Mouse (Mus musculus) frontal cortex, adult 2 months (tissue): ENCODE data around the gene Atxn1. TPM values are rescaled to one million over a fixed set of nuclear protein-coding genes. Genes with fewer than 3 reads are reported as not detected.
A peak's percentile ranks its signal among the peaks of the same experiment; 100 is the strongest.

Experiments used
- DNase-seq, 2 experiments: peaks; one replicate each; pipeline ENCODE4 v3.0.0; 2022; ENCODE audit warnings: low spot score in 1 of 2; ENCODE audit errors: extremely low spot score in 1 of 2
- polyA plus RNA-seq: library from polyadenylated mRNA; depleted of rRNA; stranded (reverse); fragments of >200 nt; gene quantifications from 2 replicates; pipeline ENCODE4 v1.2.3, GENCODE M21; 2012

Gene Atxn1
- polyA plus RNA-seq, 1 experiment: 27.3 TPM

DNA sequence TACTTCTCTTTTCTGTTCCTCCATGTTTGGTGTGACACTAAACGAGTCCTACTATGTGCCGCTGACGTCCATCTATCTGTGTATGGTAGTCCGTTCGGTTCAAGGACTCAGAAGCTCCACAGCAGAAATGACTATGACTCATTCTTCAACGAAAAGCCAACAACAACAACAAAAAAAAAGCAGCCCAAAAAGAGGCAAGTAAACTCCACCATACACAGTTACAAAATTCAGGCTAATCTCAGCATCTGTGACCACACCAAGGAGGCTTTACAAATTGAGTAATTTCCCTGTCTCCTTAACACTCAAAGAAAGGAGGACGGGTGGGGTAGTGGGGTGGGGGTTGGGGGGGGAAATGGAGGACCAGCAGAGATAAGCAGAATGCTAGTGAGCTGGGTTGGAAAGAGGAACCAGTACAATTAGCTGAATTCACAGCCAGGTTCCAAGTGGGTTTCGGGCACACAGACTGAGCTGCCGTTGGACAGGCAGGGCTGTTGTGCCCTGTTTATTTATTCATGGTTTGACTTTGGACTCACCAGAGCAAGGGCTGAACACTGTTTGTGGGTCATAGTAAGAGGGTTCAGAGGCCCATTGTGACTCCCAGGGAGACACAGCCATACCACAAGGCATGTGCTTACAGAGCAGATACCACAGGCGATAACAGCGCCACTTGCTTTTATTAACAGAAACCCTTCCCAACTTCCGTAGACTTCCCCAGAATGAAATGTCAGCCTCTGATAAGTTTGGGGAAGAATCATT is 61.1 kb downstream of the Atxn1 start:
- DNase-seq: no peak

DNA sequence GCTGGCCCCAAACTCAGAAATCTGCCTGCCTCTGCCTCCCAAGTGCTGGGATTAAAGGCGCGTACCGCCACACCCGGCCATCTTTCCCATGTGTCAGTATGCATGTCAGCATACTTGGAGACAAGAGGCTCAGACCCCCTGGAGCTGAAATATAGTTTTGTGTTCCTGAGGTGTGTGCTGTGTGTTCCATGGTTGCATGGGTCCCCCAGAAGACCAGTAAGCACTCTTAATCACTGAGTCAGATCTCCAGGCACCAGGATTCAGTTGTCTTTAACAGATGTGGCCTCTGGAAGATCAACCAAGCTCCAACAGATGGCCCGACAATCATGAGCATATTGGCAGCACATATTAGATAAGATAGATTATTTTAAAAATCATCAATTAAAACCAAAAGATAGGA is 62.4 kb downstream of the Atxn1 start:
- DNase-seq: no peak

DNA sequence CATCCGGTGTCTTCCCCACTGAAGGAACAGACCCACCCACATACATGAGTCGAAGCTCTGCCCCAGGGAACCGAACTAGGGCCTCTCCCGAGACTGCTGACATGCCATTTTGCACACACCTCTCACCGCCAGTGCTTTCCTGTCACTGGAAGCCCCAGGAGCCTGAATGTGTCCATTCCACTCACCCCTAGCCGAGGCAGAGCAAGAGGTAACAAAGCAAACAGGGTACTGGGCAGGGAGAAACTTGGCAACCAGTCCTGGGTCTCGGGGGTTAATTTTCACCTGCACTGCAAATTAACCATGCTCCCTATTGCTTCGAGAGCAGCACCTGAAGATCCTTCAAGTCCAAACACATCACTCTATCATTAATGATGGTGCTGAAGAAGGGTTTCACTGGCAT is 64.0 kb downstream of the Atxn1 start:
- DNase-seq: no peak

DNA sequence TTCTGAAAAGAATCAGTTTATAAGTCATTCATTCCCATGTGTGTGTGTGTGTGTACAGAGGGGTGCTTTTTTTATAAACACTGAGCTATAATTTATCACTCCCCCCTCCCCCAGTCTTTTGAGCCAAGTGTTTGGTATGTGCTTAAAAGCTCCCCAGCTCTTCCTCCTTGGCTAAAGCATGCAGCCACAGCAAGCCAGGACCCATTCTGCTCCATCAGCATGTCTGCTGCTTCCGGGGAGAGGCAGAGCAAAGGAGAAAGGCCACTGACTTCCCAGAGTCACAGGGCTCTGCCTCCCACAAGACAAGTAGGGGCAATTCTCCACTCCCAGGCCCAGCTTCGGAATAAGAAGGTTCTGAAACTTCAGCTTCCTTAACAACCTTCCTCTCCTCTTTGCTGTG is 67.2 kb downstream of the Atxn1 start:
- no peak for DNase-seq

DNA sequence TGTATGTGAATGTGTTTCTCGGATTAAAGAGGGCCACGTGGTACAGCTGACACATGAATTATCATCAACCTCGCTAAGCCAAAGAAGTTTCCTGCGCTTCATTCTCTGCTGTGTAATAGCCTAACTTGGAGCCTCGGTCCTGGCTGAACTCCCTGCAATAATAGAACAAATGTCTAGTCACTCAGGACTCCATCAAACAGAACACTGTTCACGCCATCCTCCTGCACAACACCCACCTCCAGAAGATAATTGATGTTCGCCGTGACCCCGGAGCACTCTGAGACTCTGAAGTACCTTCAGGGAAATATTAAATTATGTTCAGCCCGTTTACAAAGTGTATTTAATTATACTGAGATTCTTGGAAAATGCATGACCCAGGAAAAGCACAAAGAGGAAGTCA is 70.0 kb downstream of the Atxn1 start:
- no peak for DNase-seq

DNA sequence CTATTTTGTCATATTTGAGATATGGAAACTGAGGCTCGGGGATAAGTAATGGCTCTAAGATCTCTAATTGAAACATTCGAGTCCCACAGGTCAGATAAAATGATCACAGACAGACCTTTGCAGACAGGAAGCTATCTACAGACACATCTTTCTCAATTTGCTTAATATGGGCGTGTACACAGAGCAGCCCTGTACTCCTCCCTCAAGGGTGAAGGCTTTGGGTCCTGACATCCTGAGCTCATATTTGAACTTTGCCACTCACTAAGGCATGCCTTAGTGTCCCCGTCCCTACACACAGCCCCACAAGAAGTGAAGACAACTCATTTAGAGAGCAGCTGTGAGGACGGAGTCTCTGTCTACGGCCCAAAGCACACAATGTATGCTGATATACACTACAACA is 70.6 kb downstream of the Atxn1 start:
- DNase-seq: no peak

DNA sequence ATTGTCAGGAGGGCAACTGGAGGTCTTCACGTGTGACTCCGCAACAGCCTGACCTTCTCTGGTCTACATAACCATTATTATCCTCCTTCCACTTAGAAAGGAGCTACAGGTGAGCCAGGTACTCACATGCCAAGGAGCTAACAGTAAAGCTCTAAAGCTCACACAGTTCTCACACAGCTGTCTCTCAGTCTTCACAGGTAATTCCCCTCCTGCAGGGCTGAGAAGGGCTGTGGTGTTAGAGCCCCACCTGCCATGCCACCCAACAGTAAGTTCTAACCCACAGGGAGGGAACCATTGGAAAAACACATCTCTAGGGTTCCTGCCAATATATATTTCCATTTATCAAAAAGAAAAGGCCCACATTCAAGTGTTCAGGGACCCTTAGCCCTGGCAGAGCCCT is 73.7 kb downstream of the Atxn1 start:
- DNase-seq: no peak

DNA sequence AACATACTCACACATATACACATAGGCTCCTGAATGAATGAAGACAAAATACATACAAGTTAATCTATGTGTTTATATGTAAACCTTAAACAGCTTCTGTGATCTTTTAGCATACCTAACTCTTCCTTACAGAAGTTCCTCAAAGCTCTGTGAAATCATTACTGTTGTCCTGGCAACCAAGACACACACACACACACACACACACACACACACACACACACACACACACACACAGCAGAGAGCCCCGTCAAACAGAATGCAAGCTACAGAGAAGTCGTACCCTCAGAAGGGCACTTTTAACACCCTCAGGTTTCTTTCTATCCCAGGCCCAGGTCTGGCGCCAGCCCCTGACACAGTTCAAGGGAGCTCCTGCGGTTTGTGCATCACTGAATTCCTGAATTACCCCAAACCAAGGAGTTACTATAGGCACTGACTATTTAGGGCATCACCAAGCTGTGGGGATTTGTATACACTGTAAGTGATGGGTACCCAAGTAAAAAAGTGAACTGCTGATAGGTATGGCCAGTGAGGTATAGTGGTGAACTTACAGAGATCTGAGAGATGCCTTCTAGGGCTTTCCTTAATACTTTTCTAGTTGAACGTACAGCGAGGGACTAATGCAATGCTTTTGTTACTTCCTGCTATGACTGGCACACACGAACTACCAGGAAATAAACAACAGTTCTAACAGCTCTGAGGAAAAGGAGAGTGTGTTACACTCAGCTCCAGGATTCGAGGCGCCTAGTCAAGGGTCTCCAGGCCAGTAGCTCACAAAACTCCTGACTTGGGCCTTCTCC is 75.7 kb downstream of the Atxn1 start:
- DNase-seq: no peak

DNA sequence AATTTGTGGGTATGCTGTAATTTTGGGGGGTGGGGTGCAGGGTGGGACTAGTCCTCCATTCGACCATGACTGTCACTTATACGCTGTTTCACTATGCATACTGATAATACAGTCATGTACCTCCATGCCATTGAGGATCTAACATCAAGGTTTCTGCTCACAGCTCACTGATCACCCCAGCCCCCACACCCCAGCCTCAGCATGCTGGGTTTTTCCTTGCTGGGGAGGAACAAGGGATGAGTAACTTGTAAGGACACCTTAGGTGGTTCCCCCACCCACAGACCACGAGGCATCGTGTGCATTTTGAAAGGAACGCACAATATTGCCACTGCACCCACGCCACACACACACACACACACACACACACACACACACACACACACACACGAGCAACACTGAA is 79.9 kb downstream of the Atxn1 start:
- DNase-seq: peak in 1 of 2 experiments; percentile 44

DNA sequence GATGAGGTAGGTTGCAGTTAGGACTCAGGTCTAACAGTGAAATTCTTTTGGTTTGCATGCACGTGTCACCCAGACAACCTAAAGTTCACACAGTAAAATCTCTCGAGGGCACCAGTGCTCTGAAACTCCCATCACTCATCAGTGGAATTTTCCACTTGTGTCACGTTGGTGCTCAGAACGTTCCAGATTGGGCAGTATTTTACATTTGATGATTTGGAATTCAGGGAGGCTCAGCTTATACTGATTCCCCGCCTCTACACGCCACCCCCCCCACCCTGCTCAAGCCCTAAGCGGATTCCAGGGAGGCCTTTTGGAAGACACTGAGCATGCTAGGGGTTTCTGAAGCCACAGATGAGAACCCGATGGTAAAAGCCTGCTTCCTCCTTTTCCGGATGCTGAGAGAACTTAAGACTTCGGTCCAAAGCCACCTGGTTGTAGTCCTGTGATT is 81.0 kb downstream of the Atxn1 start:
- no peak for DNase-seq

DNA sequence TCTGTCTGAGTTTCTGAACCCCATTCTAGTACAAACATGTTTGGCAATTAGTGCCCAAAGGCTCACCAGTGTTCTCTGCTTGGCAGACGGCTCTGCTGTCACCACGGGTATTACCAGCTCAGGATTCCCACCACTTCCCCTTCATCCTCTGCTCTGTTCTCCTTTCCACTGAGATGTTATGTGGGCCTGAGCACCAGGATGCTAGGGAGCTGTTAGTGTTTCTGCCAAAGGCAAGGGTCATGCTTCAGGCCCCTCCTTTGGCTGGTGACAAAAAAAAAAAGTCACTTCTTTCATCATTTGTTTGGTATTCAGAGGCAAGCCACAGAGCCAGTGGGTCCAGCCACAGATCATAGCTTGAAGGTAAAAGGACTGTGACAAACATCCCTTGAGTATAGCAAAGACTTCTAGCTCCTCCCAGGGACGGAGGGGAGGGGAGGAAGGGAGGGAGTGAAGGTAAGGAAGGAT is 81.8 kb downstream of the Atxn1 start:
- no peak for DNase-seq

DNA sequence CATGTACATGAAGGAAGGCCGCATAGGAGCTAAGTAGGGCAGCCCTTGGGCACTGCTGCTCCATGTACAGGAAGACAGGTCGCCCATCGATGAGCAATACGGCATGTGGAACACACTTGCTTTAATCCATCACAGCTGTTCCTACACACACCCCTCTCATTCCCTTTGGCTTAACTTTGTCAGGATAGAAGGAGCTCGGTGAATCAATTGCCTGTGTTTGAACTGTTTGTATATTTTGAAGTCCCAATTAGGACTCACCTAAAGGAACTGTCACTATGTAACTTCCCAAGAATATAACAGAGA is 84.3 kb downstream of the Atxn1 start:
- no peak for DNase-seq

DNA sequence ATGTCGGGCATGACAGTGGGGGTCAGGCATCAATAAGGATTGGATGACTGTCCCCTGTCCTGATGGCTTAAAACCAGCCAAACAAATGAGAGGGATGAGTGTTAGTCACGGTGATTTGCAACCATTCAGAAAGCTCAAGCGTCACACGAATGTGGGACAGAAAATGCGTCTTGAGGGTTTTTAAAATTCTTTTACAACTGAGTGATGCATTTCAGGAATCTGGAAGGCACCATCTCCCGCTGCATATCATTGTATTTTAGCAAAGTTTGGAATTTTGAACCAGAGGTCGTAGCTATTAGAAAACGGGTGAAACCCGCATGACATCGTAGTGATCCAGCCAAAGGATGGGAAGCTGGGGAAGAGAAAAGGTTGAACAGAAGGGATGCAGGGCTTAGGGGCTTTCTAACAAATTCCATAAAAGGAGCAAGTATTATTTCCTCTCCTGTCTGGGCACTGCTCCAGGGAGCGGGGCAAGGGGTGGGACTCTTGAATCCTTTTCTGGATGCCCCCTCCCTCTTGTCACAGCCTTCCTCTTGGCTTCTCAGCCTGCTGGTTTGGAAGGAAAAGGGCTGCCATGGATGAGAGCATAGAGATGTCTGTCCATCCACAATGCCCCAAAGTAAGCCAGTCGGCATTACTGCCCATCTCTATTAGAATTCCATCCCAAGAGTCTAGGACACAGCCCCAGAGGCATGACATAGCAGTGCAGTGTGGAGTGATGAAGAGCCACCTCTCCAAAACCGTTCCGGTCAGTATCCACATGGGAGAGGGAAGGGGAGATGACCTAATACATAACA is 84.9 kb downstream of the Atxn1 start:
- DNase-seq: no peak

DNA sequence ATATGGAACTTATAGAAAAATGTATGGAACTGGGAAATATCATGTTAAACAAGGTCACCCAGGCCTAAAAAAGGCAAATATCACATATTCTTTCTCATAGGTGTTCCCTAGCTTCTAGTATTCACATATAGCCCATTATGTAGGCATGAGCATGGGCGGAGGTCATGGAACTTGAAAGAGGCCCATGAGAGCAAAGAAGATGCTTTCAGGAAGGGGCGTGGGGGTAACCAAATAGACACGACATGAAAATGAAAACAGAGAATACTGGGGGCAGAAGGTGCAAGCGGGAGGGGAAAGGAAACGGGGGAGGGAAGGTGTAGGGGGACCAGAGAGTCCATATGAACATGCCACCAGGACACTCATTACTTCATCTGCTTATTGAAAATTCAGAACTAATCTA is 87.9 kb downstream of the Atxn1 start:
- DNase-seq: no peak

DNA sequence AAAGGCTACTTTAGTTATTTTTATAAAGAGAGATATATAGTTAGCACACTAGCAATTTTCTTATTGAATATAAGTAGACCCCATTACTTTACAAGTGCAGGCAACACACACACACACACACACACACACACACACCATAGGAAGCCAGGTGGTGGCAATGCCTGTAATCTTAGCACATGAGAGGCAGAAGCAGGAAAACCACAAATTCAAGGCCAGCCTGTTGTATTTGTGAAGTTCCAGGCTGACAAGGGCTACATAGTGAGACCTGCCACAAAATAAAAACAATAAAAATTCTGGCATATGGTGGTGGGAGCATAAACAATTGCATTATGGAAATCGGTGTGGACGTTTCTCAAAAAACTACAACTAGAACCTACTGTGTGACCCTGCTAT is 88.4 kb downstream of the Atxn1 start:
- no peak for DNase-seq

DNA sequence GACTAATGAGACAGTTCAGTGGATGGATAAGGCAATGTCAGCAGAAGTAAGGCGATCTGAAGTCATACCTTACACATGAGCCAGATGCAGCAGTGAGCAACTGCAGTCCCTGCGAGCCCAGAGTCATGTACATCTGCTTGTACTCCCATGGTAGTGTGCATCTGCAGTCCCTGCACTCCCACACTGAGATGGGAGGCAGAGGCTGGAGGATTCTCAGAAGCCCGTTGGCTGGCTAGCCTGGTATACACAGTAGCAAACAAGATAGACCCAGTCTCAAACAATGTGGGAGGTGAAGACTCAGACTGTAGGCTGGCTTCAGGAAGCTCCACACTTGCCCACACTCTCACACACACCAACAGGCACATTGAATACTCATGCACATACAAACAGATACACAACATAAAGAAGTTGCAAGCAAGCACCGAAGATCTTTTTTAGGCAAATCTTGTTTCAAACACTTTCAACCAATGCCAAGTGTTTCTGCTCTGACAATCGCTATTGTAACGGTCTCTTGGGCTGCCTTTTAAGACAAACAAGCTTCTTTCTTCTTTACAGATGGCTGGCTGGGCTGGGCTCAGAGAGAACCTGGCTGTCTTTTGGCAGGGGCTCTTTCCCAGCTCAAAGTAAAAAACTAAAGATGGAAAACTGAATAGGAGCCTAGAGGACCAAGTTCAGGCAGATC is 89.0 kb downstream of the Atxn1 start:
- peak in 1 of 2 experiments; percentile 60 for DNase-seq

DNA sequence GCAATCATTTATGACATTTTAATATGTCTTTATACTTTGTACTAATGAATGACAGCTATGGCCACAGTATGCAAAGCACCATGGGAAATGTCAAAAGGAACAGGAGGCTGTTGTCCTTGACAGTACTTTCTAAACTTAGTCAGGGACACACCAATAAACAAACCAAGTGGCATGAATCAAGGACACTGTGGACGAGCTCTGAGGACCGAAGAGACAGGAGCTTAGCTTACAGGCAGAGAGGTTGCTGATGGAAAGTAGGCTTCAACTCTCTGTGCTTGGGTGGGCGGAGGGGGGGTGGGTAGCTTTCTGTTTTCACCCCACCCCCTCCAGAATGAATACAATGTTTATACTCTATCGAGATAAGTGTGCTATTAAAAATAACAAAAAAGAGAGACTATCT is 90.6 kb downstream of the Atxn1 start:
- no peak for DNase-seq

DNA sequence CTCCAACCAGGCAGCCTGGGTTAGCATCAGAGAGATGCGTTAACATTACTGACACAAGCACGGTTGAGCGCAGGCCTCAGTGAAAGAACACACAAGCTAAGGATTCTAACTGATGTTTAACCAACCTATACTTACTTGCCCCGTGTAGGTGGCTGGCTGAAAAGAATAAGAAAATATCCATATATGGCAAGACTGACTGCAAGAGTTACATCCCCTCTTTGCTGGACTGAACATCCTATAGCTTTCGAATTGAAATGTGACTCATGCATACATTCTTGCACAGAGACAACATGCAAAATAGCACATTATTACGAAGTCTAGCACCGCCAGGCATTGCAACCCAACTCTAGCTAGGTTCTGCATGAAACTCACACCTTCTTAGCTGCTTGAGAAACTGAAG is 91.8 kb downstream of the Atxn1 start:
- DNase-seq: no peak

DNA sequence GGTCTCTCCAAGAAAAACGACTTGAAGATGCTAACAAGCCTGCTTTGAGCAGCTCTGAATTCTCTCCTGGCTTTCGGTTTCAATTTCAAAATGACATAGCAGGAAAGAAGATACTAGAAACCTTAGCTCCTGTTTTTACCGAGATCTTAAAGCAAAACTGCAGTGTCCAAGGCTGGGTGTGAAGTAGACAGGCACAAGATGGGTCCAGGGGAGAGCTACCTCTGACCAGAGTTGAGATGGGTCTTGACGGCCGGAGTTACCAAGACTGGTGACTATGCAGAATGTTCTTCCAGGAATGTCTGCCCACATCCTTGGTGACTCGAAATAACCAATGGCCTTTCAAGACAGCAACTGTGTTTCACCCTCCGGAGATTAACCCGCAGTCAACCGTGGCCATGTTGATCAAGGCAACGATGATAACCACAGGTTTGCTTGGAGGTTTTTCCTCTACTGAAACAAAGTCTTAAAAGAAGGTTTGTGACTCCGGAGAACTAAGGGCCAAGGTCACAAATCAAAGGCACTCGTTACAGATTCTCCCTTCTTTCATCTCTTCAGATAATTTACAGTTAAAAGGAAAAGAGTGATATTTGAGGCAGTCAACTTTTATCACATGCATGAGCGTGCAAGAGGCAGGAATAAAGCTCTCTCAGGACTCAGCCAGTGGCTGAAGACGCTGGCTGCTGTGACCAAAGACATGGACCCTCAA is 92.6 kb downstream of the Atxn1 start:
- no peak for DNase-seq

DNA sequence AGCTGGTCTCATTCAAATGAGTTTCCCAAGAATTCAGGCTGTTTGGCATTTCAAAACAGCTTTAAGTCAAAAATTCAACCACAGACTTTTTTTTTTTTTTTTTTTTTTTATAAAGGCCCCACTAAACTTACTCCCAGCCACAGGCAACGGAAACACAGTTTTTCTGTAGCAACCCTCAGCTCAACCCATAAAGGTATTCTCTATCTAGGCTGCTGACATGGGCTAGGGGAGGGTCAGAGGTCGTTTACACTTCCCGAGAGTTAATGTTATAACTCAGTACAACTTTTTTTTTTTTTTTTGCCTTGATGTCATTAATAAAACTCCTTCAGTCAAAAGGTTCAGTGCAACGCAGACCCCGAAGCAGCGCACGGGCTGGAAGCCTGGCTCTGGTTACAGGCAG is 93.3 kb downstream of the Atxn1 start:
- no peak for DNase-seq
